29 mouse cellular contexts compared by ENCODE assay signal in the genomic region with DNA sequence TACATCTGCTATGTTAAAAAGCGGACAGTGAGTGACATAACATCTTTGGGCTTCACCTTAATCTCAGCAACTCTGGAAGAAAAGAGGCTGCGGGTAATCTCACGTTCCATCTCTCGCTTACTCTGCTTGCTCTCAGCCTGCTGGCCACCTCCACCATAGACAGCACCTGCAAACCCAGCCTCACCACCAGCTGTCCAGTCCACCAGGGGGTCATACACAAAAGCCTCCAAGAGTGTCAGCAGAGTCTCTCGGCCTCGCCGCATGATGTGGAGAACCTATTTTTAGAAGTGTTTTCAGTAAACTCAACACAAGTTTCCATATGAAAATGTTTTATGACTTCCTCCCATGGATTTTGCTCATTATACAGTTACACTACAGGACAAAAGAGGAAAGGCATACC. TPM values are rescaled to one million over a fixed set of nuclear protein-coding genes. Genes with fewer than 3 reads are reported as not detected.
DNase-seq lines count a peak whose midpoint lies in the region; ATAC-seq and TF ChIP-seq lines count a peak whose summit lies in the region.
"Had no signal": no experiment of that assay in that cellular context is flagged by ENCODE, and none has a peak within 500 bp of the region (broad histone marks: within the 10 kb centered on the region; RNA-seq: fewer than 3 reads in every experiment).

No protein-coding gene starts in this region.

- H3K4me1 ChIP-seq in cerebellum, adult 2 months (ENCODE audit: control insufficient read depth, insufficient read depth, low read length): no peaks in the 10 kb centered on the region; the same call in 1 of the 2 replicates
- H3K4me1 ChIP-seq: embryonic facial prominence, embryonic 10.5 days; embryonic facial prominence, embryonic 13.5 days; forebrain, embryonic 12.5 days; forebrain, embryonic 15.5 days; heart, embryonic 10.5 days; heart, embryonic 13.5 days; hindbrain, embryonic 10.5 days; hindbrain, embryonic 13.5 days had no signal

- 28% methylated on average over 7 of the region's 7 CpGs for WGBS in cerebellum, adult 2 months

- no peaks in the 10 kb centered on the region for H3K27me3 ChIP-seq in cerebellum, adult 2 months (ENCODE audit: control insufficient read depth, insufficient read depth, low read length)
- H3K27me3 ChIP-seq: CH12.LX; embryonic facial prominence, embryonic 13.5 days; forebrain, embryonic 12.5 days; forebrain, embryonic 15.5 days; heart, embryonic 13.5 days; hindbrain, embryonic 13.5 days; Patski had no signal

- no peak for ATAC-seq in cerebellum, adult (ENCODE audit: insufficient number of reproducible peaks, low FRiP score, low TSS enrichment)
- ATAC-seq in CD4-positive, CD25-positive, alpha-beta regulatory T cell, adult 4 months: no peak
- ATAC-seq: forebrain, embryonic 15.5 days; hindbrain, postnatal 0 days; inflammation-experienced regulatory T-cells, adult 6 months; intestine, embryonic 16.5 days; Patski had no signal

- TF ChIP-seq POLR2A in cerebellum, adult 2 months (IDR thresholded peaks at IDR 0.05; ENCODE audit: borderline replicate concordance, insufficient read depth, low read length): no peak

- no peak overlapping the region for H3K27ac ChIP-seq in cerebellum, adult 2 months (ENCODE audit: insufficient read depth, low read length)
- H3K27ac ChIP-seq: embryonic facial prominence, embryonic 10.5 days; embryonic facial prominence, embryonic 13.5 days; forebrain, embryonic 12.5 days; forebrain, embryonic 15.5 days; heart, adult 2 months; heart, embryonic 10.5 days; heart, embryonic 13.5 days; hindbrain, embryonic 10.5 days; hindbrain, embryonic 13.5 days; hindbrain, postnatal 0 days had no signal

- H3K4me3 ChIP-seq in cerebellum, adult 2 months (replicated peaks; ENCODE audit: insufficient read depth, low read depth, low read length): no peak overlapping the region
- H3K4me3 ChIP-seq: embryonic facial prominence, embryonic 10.5 days; embryonic facial prominence, embryonic 13.5 days; erythroblast, embryonic 14.5 days; forebrain, embryonic 12.5 days; forebrain, embryonic 15.5 days; heart, adult 2 months; heart, embryonic 10.5 days; heart, embryonic 13.5 days; hindbrain, embryonic 10.5 days; hindbrain, embryonic 13.5 days had no signal

- no peak for TF ChIP-seq CTCF in cerebellum, adult 2 months (IDR thresholded peaks at IDR 0.05; ENCODE audit: borderline replicate concordance, insufficient read depth, low read depth, low read length)

- peak; percentile 13 for DNase-seq in cerebellum, adult 11 months
- DNase-seq in cerebellum, adult 2 months: peak; percentile 38 to 55
- DNase-seq in cerebellum, postnatal 14 days: no peak
- DNase-seq in brain, adult 2 months (ENCODE audit: low read depth, low spot score): peak; percentile 35
- peak; percentile 38 for DNase-seq in cerebellum, adult 9-11 months
- no peak for DNase-seq in gastrocnemius, postnatal 10 days
- DNase-seq: adrenal gland, postnatal 10 days; adrenal gland, postnatal 36 days; embryo, embryonic 11 days; gastrocnemius, postnatal 36 days; heart, adult 2 months; kidney, adult 18-20 months; kidney, adult 9 months had no signal

RNA-seq across cellular contexts. Expression of gene Arl6ip1, which starts 27.0 kb away (rescaled TPM):
- 280 and 281 TPM in 2 replicates for polyA plus RNA-seq in cerebellum, adult 2 months (2012; rRNA removed)
- 10 to 100 TPM; 31.4 to 35.8 TPM for total RNA-seq in gastrocnemius, postnatal 10 days (2021)
- 100 to 1,000 TPM; 637 to 665 TPM for polyA plus RNA-seq in CD4-positive, CD25-positive, alpha-beta regulatory T cell, adult 4 months (2017; shearing (Covaris generic))

RNA-seq across cellular contexts. Expression of gene Rps15a, which starts 40.5 kb away (rescaled TPM):
- polyA plus RNA-seq in cerebellum, adult 2 months (2012; rRNA removed): 1,088 and 1,186 TPM in 2 replicates
- 100 to 1,000 TPM; 774 to 816 TPM for total RNA-seq in gastrocnemius, postnatal 10 days (2021)
- 1,000 to 10,000 TPM; 1,509 to 3,003 TPM for polyA plus RNA-seq in CD4-positive, CD25-positive, alpha-beta regulatory T cell, adult 4 months (2017; shearing (Covaris generic))

Comparison
In these comparisons a context has a peak if more than half of its experiments do, and no peak if none do; other contexts are left out.
1. DNase-seq: peak in cerebellum, adult 11 months (single experiment), cerebellum, adult 2 months (2 of 2), brain, adult 2 months (single experiment) and cerebellum, adult 9-11 months (single experiment); none in cerebellum, postnatal 14 days (0 of 2) and gastrocnemius, postnatal 10 days (single experiment).